Mouse (Mus musculus) liver, adult 2 months (tissue): ENCODE measurements at regions not wholly inside any gene's neighbourhood (a gene's known extent, or its start where the extent isn't known, plus 50 kb on each side); places are given as distances from the start of the nearest gene placed in this dataset.

Experiments
- CTCF ChIP-seq: fragments of 200-500 bp; IDR thresholded peaks from 2 replicates; pipeline ENCODE4 v1.5.1; 2011; ENCODE audit warnings: low read depth, low read length, control low read depth
- POLR2A ChIP-seq: fragments of 200-500 bp; IDR thresholded peaks from 2 replicates; pipeline ENCODE4 v1.6.1; 2011; ENCODE audit warnings: low read length, control low read depth; ENCODE audit not compliant: insufficient read depth; ENCODE audit errors: extremely low read depth

GRCm38 (mm10) chr13:53776421-53776820, 279.1 kb downstream of the Drd1 start:
- TF ChIP-seq CTCF (no peak), POLR2A (no peak)
